Mouse (Mus musculus) intestine, embryonic 16.5 days (tissue): ENCODE measurements around the gene Mbnl1. TPM values are rescaled to one million over a fixed set of nuclear protein-coding genes. Genes with fewer than 3 reads are reported as not detected.
A peak's percentile ranks its signal among the peaks of the same experiment; 100 is the strongest.
"Not testable (repeated sequence)": the region's sequence is repeated elsewhere in the genome, so short reads cannot be mapped to it uniquely, and the experiment has no call there.

ENCODE experiments used
- ATAC-seq: fragments of 200-750 bp; cut with Nextera tagmentation; 2 replicates; pipeline ENCODE4 v1.8.0; 2017; ENCODE audit warnings: moderate TSS enrichment, moderate library complexity
- H3K27ac ChIP-seq: fragments of 300-500 bp; sonication (generic); 2 replicates; pipeline ENCODE4 v1.5.1; 2014; ENCODE audit warnings: mild to moderate bottlenecking, low read length
- H3K27me3 ChIP-seq: fragments of 300-500 bp; sonication (generic); replicated peaks from 2 replicates; pipeline ENCODE4 v1.6.1; 2014; ENCODE audit warnings: low read length, control low read depth, mixed read lengths; ENCODE audit not compliant: control insufficient read depth, insufficient read depth
- H3K36me3 ChIP-seq: fragments of 300-500 bp; sonication (generic); 2 replicates; pipeline ENCODE4 v1.6.1; 2014; ENCODE audit warnings: low read length, control low read depth; ENCODE audit not compliant: control insufficient read depth, insufficient read depth
- H3K4me1 ChIP-seq: fragments of 300-500 bp; sonication (generic); 2 replicates; pipeline ENCODE4 v1.6.1; 2014; ENCODE audit warnings: low read length, control low read depth, mixed read lengths; ENCODE audit not compliant: control insufficient read depth, insufficient read depth
- H3K4me2 ChIP-seq: fragments of 300-500 bp; sonication (generic); 2 replicates; pipeline ENCODE4 v1.6.1; 2014; ENCODE audit warnings: low read depth, low read length, control low read depth
- H3K4me3 ChIP-seq: fragments of 300-500 bp; sonication (generic); 2 replicates; pipeline ENCODE4 v1.5.1; 2014; ENCODE audit warnings: mild to moderate bottlenecking, low read length
- H3K9ac ChIP-seq: fragments of 300-500 bp; sonication (generic); 2 replicates; pipeline ENCODE4 v1.6.1; 2014; ENCODE audit warnings: low read depth, low read length
- H3K9me3 ChIP-seq: fragments of 300-500 bp; sonication (generic); 2 replicates; pipeline ENCODE4 v1.6.1; 2016; ENCODE audit warnings: low read length, control low read depth; ENCODE audit not compliant: control insufficient read depth
- WGBS: fragments of 180-500 bp; shearing (Covaris S2); extraction: QIAGEN DNeasy Blood & Tissue Kit; methylation state at CpG from one replicate; pipeline ENCODE4 v1.1.7; 2014; 5-methylcytosine and 5-hydroxymethylcytosine counted together
- polyA plus RNA-seq: library from polyadenylated mRNA; unstranded; fragments of >200 nt; fragmentation: Nextera tagmentation; extraction: Ambion mirVana; gene quantifications from 2 replicates; pipeline ENCODE4 v1.2.1, GENCODE M21; 2015

The Mbnl1 gene
- polyA plus RNA-seq, 1 experiment from 2014 or later: 98.2 TPM

DNA sequence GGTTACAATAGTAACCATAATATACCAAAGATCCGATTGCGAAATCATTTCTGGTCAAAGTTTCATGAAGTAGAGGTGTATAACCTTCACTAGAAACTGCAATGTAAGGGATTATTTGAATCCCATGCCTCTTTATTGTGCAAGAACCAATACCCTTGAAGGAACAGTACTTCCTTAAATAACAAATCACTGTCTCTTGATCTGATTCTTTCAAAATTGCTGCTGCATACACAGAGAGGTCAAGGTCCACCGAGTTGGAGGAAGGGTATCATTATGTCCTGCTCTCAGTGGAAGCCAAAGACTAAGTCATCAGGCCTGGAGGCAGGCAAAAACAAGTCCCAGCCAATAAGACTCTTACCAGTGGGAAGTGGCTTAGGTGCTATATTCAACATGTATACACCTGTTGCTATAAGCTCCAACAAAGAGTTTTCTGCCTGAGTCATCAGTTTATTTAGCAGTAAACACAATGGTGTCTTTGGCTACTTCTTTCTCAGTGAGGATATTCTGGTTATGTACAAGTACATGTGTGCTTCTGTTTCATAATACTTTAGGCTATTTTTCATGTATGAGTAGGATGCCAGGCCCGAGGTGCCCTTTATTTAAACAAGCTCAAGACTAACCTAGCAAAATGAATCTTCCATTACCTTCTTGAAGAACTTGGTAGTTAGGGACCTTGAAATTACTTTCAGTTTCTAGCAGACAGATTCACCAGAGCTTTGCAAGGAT lies 13.5 kb downstream of the Mbnl1 start:
- H3K9ac ChIP-seq: no peak overlapping the region
- H3K4me2 ChIP-seq: no peak overlapping the region
- no peak overlapping the region for H3K4me3 ChIP-seq
- 79% methylated on average over 4 of the region's 4 CpGs for WGBS
- H3K4me1 ChIP-seq: 0 out of 2 replicates have a peak, but pooled peaks cover 2% of the 10 kb centered on the region
- no peaks in the 10 kb centered on the region for H3K27me3 ChIP-seq
- H3K27ac ChIP-seq: peak overlapping the region; percentile 15; the same call in 1 of the 2 replicates
- ATAC-seq: peak; percentile 92
- no peaks in the 10 kb centered on the region for H3K9me3 ChIP-seq
- H3K36me3 ChIP-seq: no peaks in the 10 kb centered on the region

DNA sequence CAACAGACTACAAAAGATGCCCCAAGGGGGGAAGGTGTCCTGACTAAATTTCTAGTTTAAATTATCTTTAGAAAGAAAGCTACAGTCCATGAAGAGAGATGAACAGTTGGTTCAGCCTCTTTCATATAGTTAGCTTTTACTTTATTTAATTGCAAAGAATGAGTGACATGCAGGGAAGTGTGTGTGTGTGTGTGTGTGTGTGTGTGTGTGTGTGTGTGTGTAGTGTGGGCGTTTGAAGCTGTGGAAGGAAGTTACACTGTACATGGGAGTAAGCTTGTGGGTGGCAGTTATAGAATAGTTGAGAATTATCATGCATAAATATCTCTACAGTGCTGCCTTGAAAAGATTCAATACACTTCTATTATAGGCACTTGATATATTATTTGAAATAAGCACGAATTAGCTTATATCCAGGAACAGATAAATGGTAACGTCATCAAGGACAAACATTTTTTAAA lies 14.1 kb downstream of the Mbnl1 start:
- no peak overlapping the region; the same call in 1 of the 2 replicates for H3K27ac ChIP-seq
- no peak for ATAC-seq
- 0 out of 2 replicates have a peak, but pooled peaks cover 2% of the 10 kb centered on the region for H3K4me1 ChIP-seq
- no peaks in the 10 kb centered on the region for H3K27me3 ChIP-seq
- no peaks in the 10 kb centered on the region for H3K36me3 ChIP-seq
- no peak overlapping the region for H3K9ac ChIP-seq
- 87% methylated on average over 3 of the region's 3 CpGs for WGBS
- no peak overlapping the region for H3K4me3 ChIP-seq
- H3K9me3 ChIP-seq: no peaks in the 10 kb centered on the region
- H3K4me2 ChIP-seq: no peak overlapping the region

GRCm38 (mm10) chr3:60489509-60489908 lies 16.9 kb downstream of the Mbnl1 start:
- H3K4me3 ChIP-seq: no peak overlapping the region
- no peaks in the 10 kb centered on the region for H3K27me3 ChIP-seq
- H3K4me1 ChIP-seq: 0 out of 2 replicates have a peak, but pooled peaks cover 2% of the 10 kb centered on the region
- H3K36me3 ChIP-seq: no peaks in the 10 kb centered on the region
- no peak overlapping the region for H3K4me2 ChIP-seq
- H3K9me3 ChIP-seq: no peaks in the 10 kb centered on the region
- no peak for ATAC-seq
- 94% methylated on average over 6 of the region's 6 CpGs for WGBS
- H3K9ac ChIP-seq: no peak overlapping the region
- no peak overlapping the region for H3K27ac ChIP-seq

GRCm38 (mm10) chr3:60494774-60495535 lies 22.3 kb downstream of the Mbnl1 start:
- H3K4me3 ChIP-seq, ATAC-seq, H3K4me2 ChIP-seq, H3K36me3 ChIP-seq, H3K9me3 ChIP-seq, H3K27me3 ChIP-seq, H3K27ac ChIP-seq, H3K4me1 ChIP-seq, H3K9ac ChIP-seq: not testable (repeated sequence)
- WGBS: 69% methylated on average over 7 of the region's 16 CpGs

- Histone ChIP-seq H3K4me3 (no peak overlapping the region), H3K9me3 (no peaks in the 10 kb centered on the region), H3K36me3 (no peaks in the 10 kb centered on the region), H3K4me2 (no peak overlapping the region), H3K27ac (no peak overlapping the region), H3K27me3 (no peaks in the 10 kb centered on the region), H3K4me1 (peaks cover 6% of the 10 kb centered on the region; the same call in 1 of the 2 replicates), H3K9ac (no peak overlapping the region)
- 80% methylated on average over 5 of the region's 5 CpGs for WGBS
- no peak for ATAC-seq
Measured at GRCm38 (mm10) chr3:60496197-60496596, 23.6 kb downstream of the Mbnl1 start.

DNA sequence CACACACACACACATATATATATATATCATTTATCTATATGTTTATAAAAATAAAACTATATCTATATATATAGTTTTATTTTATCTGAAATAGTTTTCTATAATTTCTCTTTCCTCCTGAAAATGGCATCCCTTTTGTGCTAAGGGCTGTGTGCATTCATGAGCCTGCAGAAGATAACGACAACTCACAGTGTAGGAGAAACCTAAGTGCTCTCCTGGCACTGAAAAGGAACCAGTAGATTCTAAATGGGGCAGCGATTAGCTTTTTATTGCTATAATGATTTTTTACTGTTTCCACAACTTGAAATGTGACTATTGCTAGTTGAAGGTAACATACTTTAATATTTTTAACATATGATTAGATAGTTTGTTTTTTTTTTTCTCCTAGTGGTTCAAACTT lies 25.5 kb downstream of the Mbnl1 start:
- 78% methylated on average over 2 of the region's 2 CpGs for WGBS
- H3K4me3 ChIP-seq: no peak overlapping the region
- ATAC-seq: no peak
- H3K27ac ChIP-seq: no peak overlapping the region
- no peak overlapping the region for H3K4me2 ChIP-seq
- peaks cover 6% of the 10 kb centered on the region; the same call in 1 of the 2 replicates for H3K4me1 ChIP-seq
- H3K9me3 ChIP-seq: no peaks in the 10 kb centered on the region
- no peaks in the 10 kb centered on the region for H3K36me3 ChIP-seq
- no peaks in the 10 kb centered on the region for H3K27me3 ChIP-seq
- H3K9ac ChIP-seq: no peak overlapping the region

DNA sequence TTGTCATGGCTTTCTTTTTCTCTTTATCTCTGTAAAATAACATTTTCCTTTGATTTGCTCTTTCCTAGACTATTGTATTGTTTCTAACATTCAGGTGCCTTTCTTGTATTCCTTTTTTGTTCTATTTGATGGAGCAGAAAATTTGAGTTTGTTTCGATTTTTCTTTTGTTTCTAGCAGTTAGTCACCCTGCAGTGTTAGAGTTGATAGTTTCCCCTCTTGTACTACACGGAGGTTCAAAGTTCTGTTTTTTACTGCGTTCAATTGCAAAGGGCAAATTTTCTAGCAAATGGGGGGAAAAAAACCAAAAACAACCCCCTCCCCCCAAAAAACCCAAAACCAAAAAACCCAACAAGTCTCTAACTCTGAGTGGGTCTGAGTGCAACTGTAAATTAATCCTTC lies 26.0 kb downstream of the Mbnl1 start:
- Histone ChIP-seq H3K27ac (peak overlapping the region; percentile 98), H3K4me3 (peak overlapping the region; percentile 81; the same call in 1 of the 2 replicates), H3K36me3 (no peaks in the 10 kb centered on the region), H3K9me3 (no peaks in the 10 kb centered on the region), H3K4me1 (peaks cover 11% of the 10 kb centered on the region), H3K27me3 (no peaks in the 10 kb centered on the region), H3K4me2 (0 out of 2 replicates have a peak overlapping the region, but pooled peaks have one; percentile 53), H3K9ac (0 out of 2 replicates have a peak overlapping the region, but pooled peaks have one; percentile 96)
- 66% methylated on average over 3 of the region's 3 CpGs for WGBS
- no peak for ATAC-seq

DNA sequence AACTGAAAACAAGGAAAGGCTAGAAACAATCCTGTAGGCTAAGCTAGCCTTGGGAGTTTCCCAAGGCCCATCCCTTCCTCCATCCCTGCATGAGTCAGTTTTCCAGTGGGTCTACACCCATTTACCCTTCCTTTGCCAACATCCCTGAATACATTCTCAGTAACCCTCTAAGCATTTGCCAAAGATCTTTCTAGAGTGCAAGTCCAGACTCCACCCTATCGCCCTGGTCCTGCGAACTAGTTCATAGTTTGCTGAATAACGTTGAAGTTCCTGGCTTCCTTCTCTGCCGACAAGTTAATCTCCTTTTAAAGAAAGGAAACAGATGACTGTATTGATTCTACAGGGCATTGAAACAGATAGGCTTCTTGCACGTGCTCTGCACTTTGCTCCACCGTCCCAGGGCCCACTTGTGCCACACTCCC lies 26.5 kb downstream of the Mbnl1 start:
- H3K9me3 ChIP-seq: no peaks in the 10 kb centered on the region
- peak overlapping the region; percentile 81; the same call in 1 of the 2 replicates for H3K4me3 ChIP-seq
- peak; percentile 19 for ATAC-seq
- no peaks in the 10 kb centered on the region for H3K27me3 ChIP-seq
- whole genome bisulfite sequencing: 35% methylated on average over 6 of the region's 6 CpGs
- no peaks in the 10 kb centered on the region for H3K36me3 ChIP-seq
- H3K9ac ChIP-seq: peak overlapping the region; percentile 96; the same call in 1 of the 2 replicates
- H3K4me2 ChIP-seq: peak overlapping the region; percentile 53
- H3K4me1 ChIP-seq: peaks cover 14% of the 10 kb centered on the region
- H3K27ac ChIP-seq: peak overlapping the region; percentile 98

- no peak for ATAC-seq
- Histone ChIP-seq H3K27ac (peak overlapping the region; percentile 98), H3K36me3 (no peaks in the 10 kb centered on the region), H3K4me3 (peak overlapping the region; percentile 81), H3K9ac (peak overlapping the region; percentile 96), H3K9me3 (no peaks in the 10 kb centered on the region), H3K27me3 (no peaks in the 10 kb centered on the region), H3K4me2 (peak overlapping the region; percentile 53), H3K4me1 (peaks cover 20% of the 10 kb centered on the region)
- 46% methylated on average over 7 of the region's 7 CpGs for WGBS
Measured at GRCm38 (mm10) chr3:60499718-60500450, 27.3 kb downstream of the Mbnl1 start.
